ENCODE assay signal across 20 mouse cellular contexts in genomic region chr10:39986466-39986865, GRCm38 (mm10). TPM values are rescaled to one million over a fixed set of nuclear protein-coding genes. Genes with fewer than 3 reads are reported as not detected.
DNase-seq lines count a peak whose midpoint lies in the region; ATAC-seq and TF ChIP-seq lines count a peak whose summit lies in the region.
"Had no signal": no experiment of that assay in that cellular context is flagged by ENCODE, and none has a peak within 500 bp of the region (broad histone marks: within the 10 kb centered on the region; RNA-seq: fewer than 3 reads in every experiment).

TSS of gene Mfsd4b5 (minus strand) at chr10:39986646.

- no peaks in the 10 kb centered on the region for H3K4me1 ChIP-seq in forebrain, embryonic 11.5 days (replicated peaks; ENCODE audit: control insufficient read depth, insufficient read depth, low read length)
- H3K4me1 ChIP-seq in forebrain, embryonic 12.5 days, result no peaks in the 10 kb centered on the region
- H3K4me1 ChIP-seq in kidney, adult 2 months (ENCODE audit: control insufficient read depth, insufficient read depth, low read length), result peaks cover 22% of the 10 kb centered on the region
- H3K4me1 ChIP-seq in kidney, embryonic 16.5 days (ENCODE audit: insufficient read depth, low read length), result no peaks in the 10 kb centered on the region; the same call in 1 of the 2 replicates
- H3K4me1 ChIP-seq: embryonic facial prominence, embryonic 10.5 days; forebrain, embryonic 15.5 days; heart, embryonic 12.5 days; hindbrain, embryonic 10.5 days had no signal

- DNase-seq in forebrain, embryonic 11.5 days (ENCODE audit: low spot score), result peak; percentile 20
- DNase-seq in kidney, adult 2 months, result peak; percentile 94
- DNase-seq in kidney, postnatal 36 days, result peak; percentile 85 to 91
- no peak for DNase-seq in lung, postnatal 10 days
- DNase-seq: adrenal gland, adult 8-10 months; adrenal gland, postnatal 36 days; B cell, adult 2 months; cerebellum, adult 2 months; cerebellum, postnatal 10 days; gastrocnemius, postnatal 10 days; heart, adult 2 months had no signal

- TF ChIP-seq POLR2A in kidney, adult 2 months (IDR thresholded peaks at IDR 0.05; ENCODE audit: low read depth, low read length), result peak; percentile 51

- no peak for ATAC-seq in forebrain, embryonic 11.5 days (replicated peaks; ENCODE audit: low FRiP score)
- ATAC-seq in forebrain, embryonic 12.5 days (ENCODE audit: low FRiP score), result no peak
- no peak for ATAC-seq in kidney, embryonic 16.5 days (ENCODE audit: low FRiP score, low TSS enrichment)
- no peak for ATAC-seq in inflammation-experienced regulatory T-cells, adult 6 months
- ATAC-seq: CD4-positive, CD25-positive, alpha-beta regulatory T cell, adult 4 months; forebrain, embryonic 15.5 days had no signal

- no peak within 1 kb of the TSS for H3K27ac ChIP-seq in forebrain, embryonic 11.5 days (ENCODE audit: low read depth, low read length)
- H3K27ac ChIP-seq in forebrain, embryonic 12.5 days, result no peak within 1 kb of the TSS
- peak within 1 kb of the TSS; percentile 87 for H3K27ac ChIP-seq in kidney, adult 2 months (ENCODE audit: insufficient read depth, low read depth, low read length)
- no peak within 1 kb of the TSS for H3K27ac ChIP-seq in kidney, embryonic 16.5 days (ENCODE audit: low read length)
- H3K27ac ChIP-seq: embryonic facial prominence, embryonic 10.5 days; forebrain, embryonic 15.5 days; heart, adult 2 months; hindbrain, embryonic 10.5 days had no signal

- H3K9ac ChIP-seq in forebrain, embryonic 11.5 days (ENCODE audit: low read length), result no peak within 1 kb of the TSS
- H3K9ac ChIP-seq in forebrain, embryonic 12.5 days, result no peak within 1 kb of the TSS
- H3K9ac ChIP-seq in kidney, embryonic 16.5 days (replicated peaks; ENCODE audit: low read length), result no peak within 1 kb of the TSS
- H3K9ac ChIP-seq: forebrain, embryonic 15.5 days; heart, embryonic 12.5 days had no signal

- no peak for TF ChIP-seq CTCF in kidney, adult 2 months (conservative IDR thresholded peaks at IDR 0.05; ENCODE audit: insufficient read depth, insufficient read length, low read depth, low read length)

- H3K36me3 ChIP-seq in forebrain, embryonic 11.5 days (ENCODE audit: control insufficient read depth, insufficient read depth, low read length), result no peaks in the 10 kb centered on the region
- H3K36me3 ChIP-seq in forebrain, embryonic 12.5 days (replicated peaks), result no peaks in the 10 kb centered on the region
- H3K36me3 ChIP-seq in kidney, adult 2 months (ENCODE audit: control insufficient read depth, insufficient read depth, low read length), result no peaks in the 10 kb centered on the region
- no peaks in the 10 kb centered on the region for H3K36me3 ChIP-seq in kidney, embryonic 16.5 days (ENCODE audit: insufficient read depth, low read length)
- H3K36me3 ChIP-seq: embryonic facial prominence, embryonic 10.5 days; forebrain, embryonic 15.5 days; G1E; heart, embryonic 12.5 days; hindbrain, embryonic 10.5 days had no signal

- H3K9me3 ChIP-seq in forebrain, embryonic 11.5 days (ENCODE audit: control insufficient read depth, low read length), result no peaks in the 10 kb centered on the region
- no peaks in the 10 kb centered on the region for H3K9me3 ChIP-seq in forebrain, embryonic 12.5 days
- H3K9me3 ChIP-seq in kidney, embryonic 16.5 days (ENCODE audit: low read length), result no peaks in the 10 kb centered on the region
- H3K9me3 ChIP-seq: embryonic facial prominence, embryonic 10.5 days; forebrain, embryonic 15.5 days; G1E; heart, embryonic 12.5 days; hindbrain, embryonic 10.5 days had no signal

- no peak within 1 kb of the TSS for H3K4me2 ChIP-seq in forebrain, embryonic 11.5 days (ENCODE audit: low read depth, low read length, severe bottlenecking)
- no peak within 1 kb of the TSS for H3K4me2 ChIP-seq in forebrain, embryonic 12.5 days
- no peak within 1 kb of the TSS for H3K4me2 ChIP-seq in kidney, embryonic 16.5 days (replicated peaks; ENCODE audit: low read depth, low read length)
- H3K4me2 ChIP-seq: forebrain, embryonic 15.5 days; heart, embryonic 12.5 days had no signal

- 92% methylated on average over 12 of the region's 12 CpGs for WGBS in forebrain, embryonic 11.5 days
- 90% methylated on average over 12 of the region's 12 CpGs for WGBS in forebrain, embryonic 12.5 days
- whole genome bisulfite sequencing in kidney, adult 2 months, result 64% methylated on average over 12 of the region's 12 CpGs
- WGBS in kidney, embryonic 16.5 days, result 89% methylated on average over 12 of the region's 12 CpGs

- no peak within 1 kb of the TSS for H3K4me3 ChIP-seq in forebrain, embryonic 11.5 days (ENCODE audit: low read depth, low read length)
- no peak within 1 kb of the TSS for H3K4me3 ChIP-seq in forebrain, embryonic 12.5 days (replicated peaks)
- H3K4me3 ChIP-seq in kidney, adult 2 months (ENCODE audit: insufficient read depth, low read depth, low read length), result peak within 1 kb of the TSS; percentile 61
- H3K4me3 ChIP-seq in kidney, embryonic 16.5 days (ENCODE audit: low read length), result no peak within 1 kb of the TSS
- H3K4me3 ChIP-seq: embryonic facial prominence, embryonic 10.5 days; forebrain, embryonic 15.5 days; heart, adult 2 months; heart, embryonic 12.5 days; hindbrain, embryonic 10.5 days had no signal

- H3K27me3 ChIP-seq in forebrain, embryonic 11.5 days (ENCODE audit: control insufficient read depth, insufficient read depth, low read length), result no peaks in the 10 kb centered on the region
- H3K27me3 ChIP-seq in forebrain, embryonic 12.5 days, result no peaks in the 10 kb centered on the region
- no peaks in the 10 kb centered on the region for H3K27me3 ChIP-seq in kidney, adult 2 months (replicated peaks; ENCODE audit: control insufficient read depth, insufficient read depth, low read length)
- H3K27me3 ChIP-seq in kidney, embryonic 16.5 days (ENCODE audit: insufficient read depth, low read length), result no peaks in the 10 kb centered on the region
- H3K27me3 ChIP-seq: forebrain, embryonic 15.5 days; heart, embryonic 12.5 days had no signal

RNA-seq across cellular contexts. Expression of gene Mfsd4b5, which starts in this region (rescaled TPM):
- polyA plus RNA-seq in forebrain, embryonic 11.5 days (2014; fragmentation: Nextera tagmentation; extraction: Ambion mirVana), result 0.08 TPM in 1 of 2 replicates, not detected in the other
- not detected in 2 replicates for polyA plus RNA-seq in forebrain, embryonic 12.5 days (2016; fragmentation: Nextera tagmentation; extraction: Ambion mirVana)
- polyA plus RNA-seq in kidney, adult 2 months (2012; rRNA removed), result 223 and 249 TPM in 2 replicates
- 7.0 and 7.5 TPM in 2 replicates for polyA plus RNA-seq in kidney, embryonic 16.5 days (2015; fragmentation: Nextera tagmentation; extraction: Ambion mirVana)
- under 1 TPM in 1 of 3 experiments, not detected in 2; 0.20 TPM for polyA plus RNA-seq in inflammation-experienced regulatory T-cells, adult 6 months (2017; shearing (Covaris generic))
- polyA plus RNA-seq: embryonic facial prominence, embryonic 10.5 days; forebrain, embryonic 15.5 days; G1E; hindbrain, embryonic 10.5 days had no signal

Comparison
In these comparisons a context has a peak if more than half of its experiments do, and no peak if none do; other contexts are left out.
1. RNA of gene Mfsd4b5 (polyA plus RNA-seq): 223 to 249 TPM in kidney, adult 2 months; 7.0 to 7.5 TPM in kidney, embryonic 16.5 days, 0.20 TPM in inflammation-experienced regulatory T-cells, adult 6 months, not detected in forebrain, embryonic 12.5 days and 0.08 TPM in forebrain, embryonic 11.5 days; every median in the first group is over 10 times any median in the second.
2. Peak in DNase-seq in forebrain, embryonic 11.5 days; RNA of the gene not detected or under 1 TPM.